Mouse (Mus musculus): ENCODE results near the gene Ank2.

DNA sequence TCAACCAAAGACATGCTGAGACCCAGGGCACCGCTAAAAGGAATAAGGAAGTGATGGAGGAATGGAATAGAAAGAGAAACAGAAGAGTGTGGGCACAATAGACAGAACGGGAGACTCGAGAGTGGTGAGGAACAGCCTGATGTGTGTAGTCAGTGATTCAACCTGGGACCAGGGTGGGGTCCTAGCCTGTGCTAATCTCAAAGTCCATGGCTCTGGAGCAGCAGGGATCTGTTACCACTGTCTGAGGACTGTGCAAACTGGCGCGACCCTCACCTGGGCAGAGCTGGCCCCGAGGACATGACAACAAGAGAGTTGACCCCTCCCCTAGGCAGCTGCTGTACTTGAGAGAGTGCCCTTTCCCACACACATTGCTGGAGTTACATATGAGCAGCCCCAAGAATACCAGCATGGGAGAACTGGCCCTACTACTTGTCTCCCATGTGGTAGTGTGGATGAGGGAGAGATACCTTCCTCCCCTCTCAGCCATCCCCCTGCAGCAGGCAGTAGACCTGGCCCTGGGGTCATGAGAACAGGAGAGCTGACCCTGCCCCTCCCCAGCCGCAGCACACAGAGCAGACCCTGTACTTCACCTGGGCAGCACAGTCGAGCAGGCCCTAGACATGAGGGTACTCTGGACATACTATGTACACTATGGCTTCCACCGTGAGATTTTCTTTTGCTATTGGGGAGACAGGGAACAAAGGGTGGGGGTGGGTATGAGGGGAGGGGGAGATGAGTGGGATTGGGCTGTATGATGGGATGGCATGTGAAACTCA lies 493.1 kb downstream of the Ank2 start:
- TF ChIP-seq POLR2A (IDR thresholded peaks at IDR 0.05; ENCODE audit: low read depth, low read length) (no peak), CTCF (IDR thresholded peaks at IDR 0.05; ENCODE audit: extremely low read depth, insufficient read length, insufficient replicate concordance, low read depth, low read length) (no peak)

Data from small intestine, adult 2 months (tissue).